Mouse (Mus musculus): Measurements from ENCODE around the gene Nacad.

The Nacad gene

DNA sequence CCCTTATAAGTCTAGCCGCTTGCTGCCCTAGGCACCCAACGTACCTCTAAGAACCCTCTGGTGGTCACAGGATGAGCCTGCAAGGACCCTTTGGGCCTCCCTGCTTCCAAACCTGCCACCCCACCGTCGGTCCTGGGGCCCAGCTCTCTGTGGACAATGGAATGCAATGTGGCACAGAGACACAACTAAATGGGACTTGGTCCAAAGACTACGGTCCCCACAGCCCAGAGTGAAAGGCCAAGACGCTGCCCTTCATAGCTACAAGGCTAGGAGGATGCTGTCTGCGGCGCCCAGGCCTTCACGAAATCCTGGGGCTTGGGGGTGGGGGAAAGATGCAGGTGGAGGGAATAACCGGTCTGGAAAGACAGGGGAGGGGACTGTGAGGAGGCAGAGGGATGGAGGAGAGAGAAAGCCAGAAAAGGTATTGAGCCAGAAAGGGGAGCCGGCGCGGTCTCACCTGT is 802 bp downstream of the Nacad start:
- in situ Hi-C loops (cut with MboI; ENCODE audit: unreplicated experiment in 2 of 2): no loop called here

DNA sequence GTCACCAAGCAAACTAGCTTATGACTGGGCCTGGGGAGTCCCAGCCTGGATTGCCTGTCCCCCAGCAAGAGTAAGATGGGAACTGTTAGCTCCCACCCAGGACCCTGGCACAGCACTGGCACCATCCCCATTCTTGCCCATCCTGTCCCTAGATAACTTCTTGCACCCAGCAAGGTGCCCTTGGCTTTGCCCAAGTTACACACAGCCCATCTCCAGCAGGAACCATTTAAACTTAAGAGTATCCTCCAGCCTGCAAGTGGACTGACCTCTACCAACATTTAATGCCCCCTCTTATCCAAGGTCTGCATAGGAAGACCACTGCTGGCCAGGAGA is 1.3 kb downstream of the Nacad start:
- in situ Hi-C loops (cut with MboI; ENCODE audit: unreplicated experiment in 2 of 2): no loop called here

DNA sequence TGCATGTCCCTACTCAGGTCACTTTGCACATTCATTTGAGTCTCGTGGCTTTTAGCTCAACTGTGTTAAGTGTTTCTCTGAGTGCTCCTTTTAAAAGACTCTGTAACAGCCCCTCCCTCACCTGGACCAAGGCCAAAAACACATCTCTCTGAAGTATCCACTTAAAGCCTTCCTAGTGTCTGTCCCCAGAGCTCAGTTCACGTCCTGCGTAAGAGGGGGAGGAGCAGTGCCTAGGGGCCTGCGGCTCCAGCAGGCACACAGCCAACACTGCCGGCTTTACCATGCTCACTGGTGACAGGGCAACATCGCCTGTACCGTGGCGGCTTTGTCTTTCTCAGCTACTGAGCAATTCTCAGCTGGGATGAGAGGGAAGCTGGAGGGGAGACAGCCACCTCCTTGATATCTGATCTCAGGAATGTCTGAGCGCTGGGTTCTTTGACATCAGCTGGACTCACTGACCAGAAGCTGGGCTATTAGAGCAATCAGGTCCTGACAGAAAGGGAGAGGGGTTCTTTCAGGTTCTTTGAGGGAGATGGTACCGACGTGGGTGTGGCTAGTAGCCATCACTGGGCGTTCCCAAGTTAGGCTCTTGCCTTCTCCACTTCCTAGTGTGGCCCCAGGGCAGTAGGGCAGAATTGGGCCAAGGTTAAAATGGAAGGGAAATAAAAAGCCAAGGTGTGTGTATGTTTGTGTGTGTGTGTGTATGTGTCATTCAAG is 1.8 kb downstream of the Nacad start:
- in situ Hi-C loops (cut with MboI; ENCODE audit: unreplicated experiment in 2 of 2): no loop called here

DNA sequence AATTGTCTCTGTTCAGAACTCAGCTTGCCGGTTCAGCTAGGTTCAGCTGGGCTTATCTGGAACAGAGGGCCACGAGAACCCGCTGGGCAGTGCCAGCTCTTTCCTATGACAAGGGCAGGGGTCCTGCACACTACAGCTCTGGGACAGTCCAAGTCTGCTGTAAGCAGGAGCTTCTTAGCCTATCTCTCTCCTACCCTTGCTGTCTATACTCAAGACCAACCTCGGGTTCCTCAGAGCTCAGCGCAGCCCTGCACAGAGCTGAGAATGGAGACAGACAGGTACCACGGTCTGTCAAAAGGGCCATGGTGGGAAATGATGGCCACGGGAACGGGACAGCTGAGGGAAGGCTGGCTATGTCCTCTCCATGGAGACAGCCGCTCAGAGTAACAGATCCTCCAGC is 2.6 kb downstream of the Nacad start:
- in situ Hi-C loops (cut with MboI; ENCODE audit: unreplicated experiment in 2 of 2): no loop called here

DNA sequence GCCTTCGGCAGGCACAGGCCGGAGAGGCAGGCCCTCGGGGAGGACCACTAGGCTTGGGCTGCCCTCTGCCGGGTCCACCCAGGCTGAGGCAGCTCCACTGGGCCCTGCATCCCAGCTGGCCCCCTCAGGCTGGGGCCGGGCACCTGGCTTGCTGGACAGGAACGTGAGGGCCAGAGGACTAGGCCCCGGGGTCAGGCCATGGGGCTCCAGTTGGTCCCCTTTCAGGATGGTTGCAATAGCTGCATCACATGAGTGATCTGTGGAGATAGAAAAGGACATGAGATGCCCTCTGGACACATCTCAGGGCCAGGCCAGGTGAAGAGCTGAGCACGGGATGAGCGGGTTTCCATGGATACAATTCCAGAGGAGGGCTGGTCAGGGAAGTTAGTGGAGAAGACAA is 3.2 kb downstream of the Nacad start:
- in situ Hi-C loops (cut with MboI; ENCODE audit: unreplicated experiment in 2 of 2): no loop called here

DNA sequence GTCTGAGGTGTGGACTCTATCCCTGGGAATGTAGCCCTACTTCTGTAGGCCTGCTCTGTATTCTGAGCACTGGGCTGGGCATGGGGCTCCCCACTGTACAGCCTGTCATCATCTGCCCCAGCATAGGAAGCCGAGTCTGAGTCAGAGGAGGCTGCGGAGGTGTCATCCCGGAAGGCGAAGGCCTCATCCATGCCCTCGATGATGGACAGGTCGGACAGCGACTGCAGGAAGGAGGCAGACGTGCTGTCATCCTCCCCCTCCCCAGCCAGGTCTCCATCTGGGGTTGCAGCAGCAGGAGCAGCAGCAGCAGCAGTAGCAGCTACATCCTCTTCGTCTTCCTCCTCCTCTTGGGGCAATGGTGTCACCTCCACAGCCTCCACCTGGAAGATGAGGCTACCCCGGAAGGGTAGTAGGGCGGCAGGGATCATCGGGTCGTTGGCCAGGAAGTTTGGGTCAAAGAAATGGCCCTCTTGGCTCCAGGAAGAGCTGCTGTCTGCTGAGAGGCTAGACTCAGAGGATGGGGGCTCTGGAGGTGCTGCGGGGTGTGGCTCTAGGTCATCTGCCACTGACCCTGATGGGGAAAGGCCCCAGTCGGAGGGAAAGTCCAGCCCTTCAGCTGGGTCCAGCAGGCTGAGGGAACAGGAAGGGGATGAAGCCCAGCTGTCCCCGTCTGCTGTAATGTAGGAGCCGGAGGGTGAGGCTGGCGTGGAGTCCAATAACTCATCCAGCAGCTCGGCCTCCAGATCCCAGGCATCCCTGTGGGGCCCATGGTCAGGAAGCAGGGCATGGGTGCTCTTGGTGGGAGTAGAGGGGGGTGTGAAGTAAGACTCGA is 4.0 kb downstream of the Nacad start:
- in situ Hi-C loops (cut with MboI; ENCODE audit: unreplicated experiment in 2 of 2): no loop called here

DNA sequence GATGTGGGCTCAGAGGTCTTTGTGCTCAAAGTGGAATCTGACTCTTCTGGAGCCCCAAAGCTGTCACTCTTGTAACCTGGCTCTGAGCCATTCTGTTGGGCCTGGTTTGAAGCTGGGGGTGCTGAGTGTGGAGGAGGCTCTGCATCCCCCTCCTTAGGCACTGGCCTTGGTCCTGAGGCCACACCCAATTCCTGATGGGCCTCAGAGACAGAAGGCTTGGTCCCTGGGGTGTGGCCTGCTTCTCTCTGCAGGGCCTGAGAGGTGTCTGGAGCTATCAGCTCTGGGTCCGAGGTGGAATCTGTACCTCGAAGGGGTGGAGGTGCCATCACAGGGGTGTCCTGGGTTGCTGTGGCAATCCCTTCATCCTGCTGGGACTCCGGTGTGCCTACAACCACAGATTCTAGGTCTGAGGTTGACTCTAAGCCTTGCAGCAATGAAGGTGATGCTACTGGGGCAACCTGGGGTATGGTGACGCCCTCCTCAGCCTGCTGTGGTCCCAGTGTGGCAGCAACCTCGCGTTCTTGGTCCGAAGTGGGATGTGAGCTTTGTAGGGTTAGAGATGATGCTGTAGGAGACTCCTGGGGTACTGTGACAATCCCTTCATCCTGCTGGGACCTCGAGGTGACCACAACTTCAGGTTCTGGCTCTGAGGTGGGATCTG is 5.4 kb downstream of the Nacad start:
- in situ Hi-C loops (cut with MboI; ENCODE audit: unreplicated experiment in 2 of 2): no loop called here

DNA sequence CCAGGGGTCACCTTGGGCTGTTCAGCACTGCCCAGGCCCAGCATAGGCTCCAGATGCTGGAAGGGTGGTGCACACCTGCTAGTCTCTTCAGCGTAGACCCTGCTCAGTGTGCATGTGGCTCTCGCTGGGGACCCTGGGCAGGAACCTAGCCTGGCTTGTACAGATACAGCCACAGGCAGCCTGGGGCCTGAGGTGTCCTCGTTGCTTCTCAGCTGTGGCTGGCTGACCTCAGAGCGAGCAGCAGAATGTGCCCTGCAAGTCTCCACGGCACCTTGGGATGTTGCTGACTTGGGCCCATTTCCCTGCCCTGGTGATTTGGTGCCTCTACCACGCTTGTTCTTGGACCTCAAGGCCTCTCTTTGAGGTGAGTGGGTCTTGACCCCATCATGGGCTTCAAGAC is 6.0 kb downstream of the Nacad start:
- in situ Hi-C loops (cut with MboI; ENCODE audit: unreplicated experiment in 2 of 2): loop anchor here in 1 of 2 experiments (25.0 kb wide), 1 partner anchor 163 kb away; the partner anchor contains the start of gene H2afv

- in situ Hi-C loops (cut with MboI; ENCODE audit: unreplicated experiment in 2 of 2): loop anchor here in 1 of 2 experiments (25.0 kb wide), 1 partner anchor 162 kb away; the partner anchor contains the start of gene H2afv
These were observed 6.7 kb downstream of the Nacad start for GRCm38 (mm10) chr11:6599011-6599681.

- in situ Hi-C loops (cut with MboI; ENCODE audit: unreplicated experiment in 2 of 2): loop anchor here in 1 of 2 experiments (25.0 kb wide), 1 partner anchor 161 kb away; the partner anchor contains the start of gene H2afv
These were observed 7.5 kb downstream of the Nacad start for GRCm38 (mm10) chr11:6598191-6598889.

GRCm38 (mm10) chr11:6597523-6597922 is 8.3 kb downstream of the Nacad start:
- in situ Hi-C loops (cut with MboI; ENCODE audit: unreplicated experiment in 2 of 2): loop anchor here in 1 of 2 experiments (25.0 kb wide), 1 partner anchor 160 kb away; the partner anchor contains the start of gene H2afv

DNA sequence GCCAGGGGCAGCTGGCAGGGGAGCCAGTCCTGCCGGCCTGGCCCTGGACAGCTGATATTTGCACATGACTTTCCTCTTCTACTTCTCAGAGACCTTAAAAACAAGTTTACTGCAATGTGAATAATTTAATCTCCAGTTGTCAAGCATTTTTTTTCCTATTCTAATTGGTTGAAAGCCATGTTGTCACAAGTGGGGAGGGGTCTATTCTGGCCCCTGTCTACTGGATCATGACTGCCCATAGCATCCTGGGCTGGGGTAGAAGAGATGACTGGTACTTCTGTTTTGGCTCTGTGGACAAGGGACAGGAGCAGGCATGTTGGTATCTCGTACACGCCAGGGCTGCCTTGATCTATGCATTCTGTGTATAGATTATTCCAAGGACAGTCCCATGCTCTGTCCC is 9.2 kb downstream of the Nacad start:
- in situ Hi-C loops (cut with MboI; ENCODE audit: unreplicated experiment in 2 of 2): loop anchor here in 1 of 2 experiments (25.0 kb wide), 1 partner anchor 159 kb away; the partner anchor contains the start of gene H2afv

- in situ Hi-C loops (cut with MboI; ENCODE audit: unreplicated experiment in 2 of 2): loop anchor here in 1 of 2 experiments (25.0 kb wide), 1 partner anchor 159 kb away; the partner anchor contains the start of gene H2afv
These were observed 9.6 kb downstream of the Nacad start for GRCm38 (mm10) chr11:6596205-6596604.

DNA sequence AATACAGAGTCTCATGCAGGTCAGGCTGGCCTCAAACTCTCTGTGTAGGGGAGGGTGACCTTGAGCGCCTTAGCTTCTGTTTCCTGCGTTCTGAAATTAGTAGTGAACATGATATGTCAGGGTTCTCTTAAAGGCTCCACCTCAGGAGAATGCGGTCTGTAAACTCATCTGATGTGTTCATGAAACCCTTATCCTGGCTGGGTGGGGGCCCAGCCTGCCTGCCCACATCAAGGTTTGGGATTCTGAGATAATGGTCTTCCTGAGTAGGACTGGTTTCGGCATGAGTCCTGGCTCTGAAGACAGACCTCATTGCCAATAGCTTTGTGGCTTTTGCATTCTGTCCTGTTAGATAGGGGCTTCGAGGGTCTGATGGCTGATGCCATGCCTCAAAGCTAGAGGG is 10.5 kb downstream of the Nacad start:
- in situ Hi-C loops (cut with MboI; ENCODE audit: unreplicated experiment in 2 of 2): loop anchor here in 1 of 2 experiments (25.0 kb wide), 1 partner anchor 158 kb away; the partner anchor contains the start of gene H2afv

- in situ Hi-C loops (cut with MboI; ENCODE audit: unreplicated experiment in 2 of 2): loop anchor here in 1 of 2 experiments (25.0 kb wide), 1 partner anchor 158 kb away; the partner anchor contains the start of gene H2afv
These were observed 11.0 kb downstream of the Nacad start for GRCm38 (mm10) chr11:6594845-6595244.

GRCm38 (mm10) chr11:6593406-6593805 is 12.4 kb downstream of the Nacad start:
- in situ Hi-C loops (cut with MboI; ENCODE audit: unreplicated experiment in 2 of 2): loop anchor here in 1 of 2 experiments (25.0 kb wide), 1 partner anchor 156 kb away; the partner anchor contains the start of gene H2afv

DNA sequence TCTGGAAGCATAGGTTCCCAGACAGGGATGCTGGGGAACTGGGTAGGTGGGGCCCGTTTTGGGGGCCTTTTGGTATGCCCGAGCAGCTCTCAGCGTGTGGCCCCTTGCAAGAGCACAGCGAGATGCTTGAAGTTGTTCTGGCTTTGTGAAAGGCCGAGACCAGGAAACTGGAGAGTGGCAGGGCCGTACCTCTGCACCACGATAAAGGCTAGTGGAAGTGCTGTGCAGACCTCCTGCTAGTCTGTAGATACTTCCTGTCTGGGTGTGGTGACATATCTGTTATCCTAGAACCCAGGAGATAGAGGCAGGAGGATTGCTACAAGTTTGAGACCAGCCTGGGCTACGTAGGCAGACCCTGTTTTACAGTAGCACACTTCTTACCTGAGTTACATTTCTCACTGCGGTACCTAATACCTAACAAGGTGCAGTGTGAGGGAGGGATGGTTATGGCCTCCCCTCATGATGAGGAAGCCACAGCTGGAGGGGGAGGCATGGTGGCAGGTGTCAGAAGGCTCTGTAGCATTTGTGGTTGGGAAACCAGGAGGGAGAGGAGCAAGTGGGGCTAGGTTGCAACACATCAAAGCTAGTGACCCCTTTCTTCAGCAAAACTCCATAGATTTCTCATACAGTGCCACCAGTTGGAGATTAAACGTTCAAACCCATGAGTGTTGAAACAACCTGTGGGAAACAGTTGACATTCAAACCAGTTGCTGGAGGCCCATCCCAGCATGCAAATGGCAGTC is 14.7 kb downstream of the Nacad start:
- in situ Hi-C loops (cut with MboI; ENCODE audit: unreplicated experiment in 2 of 2): loop anchor here in 1 of 2 experiments (25.0 kb wide), 1 partner anchor 154 kb away; the partner anchor contains the start of gene H2afv

DNA sequence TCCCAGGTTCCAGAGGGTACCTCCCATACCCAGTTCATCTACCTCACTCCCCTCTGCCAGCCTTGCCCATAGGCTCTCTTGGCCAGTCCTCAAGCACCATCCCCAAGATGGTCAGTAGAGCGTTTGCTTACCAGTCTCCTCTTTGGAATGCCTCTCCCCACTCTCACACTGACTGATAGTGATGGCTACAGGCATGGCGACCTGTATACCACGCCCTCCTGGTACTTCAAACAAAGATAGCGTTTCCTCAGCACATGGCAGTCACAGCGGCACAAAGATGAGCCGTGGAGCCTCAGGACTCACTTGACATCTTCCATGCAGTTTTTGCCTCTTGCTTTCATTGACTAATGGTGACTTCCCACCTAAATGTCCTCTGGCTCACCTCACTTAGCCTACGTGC is 16.0 kb downstream of the Nacad start:
- in situ Hi-C loops (cut with MboI; ENCODE audit: unreplicated experiment in 2 of 2): loop anchor here (5.0 to 25.0 kb wide), 3 partner anchors 32 to 153 kb away; partner anchors contain the start of genes H2afv (in 1 of the 2) and Myo1g (in 1 of the 2)
